Mouse (Mus musculus) heart, adult 18-20 months (tissue): Measurements from ENCODE around the gene Gls. TPM values are rescaled to one million over a fixed set of nuclear protein-coding genes. Genes with fewer than 3 reads are reported as not detected.

ENCODE experiments used
- DNase-seq, 2 experiments: peaks; one replicate each; pipeline ENCODE4 v3.0.0; 2021 to 2022; ENCODE audit warnings: mixed read lengths in 1 of 2
- total RNA-seq, 2 experiments: library from RNA; stranded (reverse); gene quantifications; 2 replicates each; pipeline ENCODE4 v1.2.3; 2021

The Gls gene
- total RNA-seq, 2 experiments from 2014 or later, result 86.2 to 98.2 TPM

DNA sequence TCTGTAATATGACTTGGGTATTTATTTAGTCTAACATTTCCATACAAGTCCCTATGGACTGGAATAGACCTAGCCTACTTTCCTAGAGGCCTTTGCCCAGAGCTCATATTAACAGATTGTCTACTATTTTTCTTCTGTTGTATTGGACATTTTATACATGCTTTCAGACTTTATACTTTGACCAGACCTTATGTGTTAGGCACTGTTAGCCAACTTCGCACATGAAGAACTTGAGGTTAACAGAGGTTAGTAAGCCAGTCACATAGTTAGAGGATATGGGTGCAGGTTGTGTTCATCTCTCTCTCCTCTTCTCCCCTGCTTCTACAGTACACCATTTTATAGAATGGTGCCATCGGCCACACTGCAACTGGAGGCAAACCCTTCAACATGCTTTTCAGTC is 75.0 kb downstream of the Gls start:
- DNase-seq, result no peak

DNA sequence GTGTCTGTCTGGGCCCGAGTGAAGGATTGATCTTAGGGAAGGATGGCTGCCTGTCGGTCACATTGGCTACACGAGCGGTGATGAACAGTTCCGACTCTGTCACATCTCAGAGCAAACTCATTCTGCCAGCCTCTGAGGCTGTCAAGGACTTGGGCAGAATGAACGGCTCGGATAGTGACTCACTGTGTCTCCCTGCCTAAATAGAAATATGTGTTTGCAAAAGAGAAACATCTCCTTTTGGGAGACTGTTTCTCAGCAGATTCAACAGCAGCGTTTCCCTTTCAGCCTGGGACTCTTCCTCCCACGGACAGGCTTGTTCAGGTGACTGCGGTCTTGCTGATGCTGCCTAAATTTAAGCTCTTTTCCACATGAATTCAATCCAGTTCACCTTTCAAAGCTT is 76.7 kb downstream of the Gls start:
- no peak for DNase-seq

DNA sequence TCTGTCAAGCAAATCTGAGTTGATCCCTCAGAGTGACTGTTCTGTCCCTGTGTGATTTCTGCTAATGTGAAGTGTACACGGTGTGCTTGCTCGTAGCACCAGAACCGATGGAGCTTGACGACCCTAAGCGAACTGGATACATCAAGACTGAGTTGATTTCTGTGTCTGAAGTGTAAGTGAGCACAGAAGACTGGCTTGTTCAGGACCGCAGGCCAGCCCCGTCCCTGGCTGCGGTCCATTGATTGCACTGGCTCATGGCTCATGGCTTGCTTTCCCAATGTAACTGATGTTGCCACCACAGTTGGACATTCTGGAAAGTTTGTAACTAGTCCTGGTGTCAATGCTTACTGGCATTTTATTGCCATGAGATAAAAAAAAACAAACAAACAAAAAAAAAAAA is 78.1 kb downstream of the Gls start:
- DNase-seq, result no peak

DNA sequence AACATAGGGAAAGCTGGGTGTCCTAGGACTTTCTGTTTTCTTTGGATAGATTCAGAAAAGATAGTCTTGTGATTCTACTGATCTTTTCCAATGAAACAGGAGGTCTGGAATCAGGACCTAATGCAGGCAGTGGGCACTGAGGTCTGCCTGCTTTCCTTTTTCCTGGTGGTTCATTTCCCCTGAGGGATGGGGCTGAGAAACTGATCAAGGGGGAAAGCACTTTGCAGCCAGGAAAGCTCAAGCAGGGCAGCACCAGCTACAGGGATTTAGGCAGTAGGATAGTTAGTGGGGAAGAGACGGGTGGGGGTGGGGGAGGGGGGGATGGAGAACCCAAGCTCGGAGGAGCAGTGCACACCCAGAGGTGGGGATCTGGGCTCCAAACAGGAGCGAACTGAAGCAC is 80.1 kb downstream of the Gls start:
- no peak for DNase-seq

DNA sequence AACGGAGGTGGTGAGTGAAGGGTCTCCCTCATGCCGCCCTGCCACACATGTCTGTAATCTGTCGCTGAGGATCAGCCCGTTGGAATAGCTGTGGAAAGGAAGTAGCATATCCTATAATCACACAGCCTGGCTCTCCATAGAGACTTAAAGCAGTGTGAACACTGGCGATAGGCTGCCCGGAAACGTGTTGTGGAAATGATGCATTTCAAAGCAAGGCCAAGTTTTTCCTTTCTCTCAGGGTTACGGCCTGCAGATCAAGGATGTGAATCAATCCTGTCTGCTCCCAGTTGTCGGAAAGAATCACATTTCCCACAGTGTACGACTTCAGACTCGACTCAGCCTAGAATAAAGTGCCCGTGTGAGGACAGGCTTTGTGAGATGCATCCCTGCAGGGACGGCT is 80.7 kb downstream of the Gls start:
- DNase-seq, result peak in 1 of 2 experiments; percentile 57

DNA sequence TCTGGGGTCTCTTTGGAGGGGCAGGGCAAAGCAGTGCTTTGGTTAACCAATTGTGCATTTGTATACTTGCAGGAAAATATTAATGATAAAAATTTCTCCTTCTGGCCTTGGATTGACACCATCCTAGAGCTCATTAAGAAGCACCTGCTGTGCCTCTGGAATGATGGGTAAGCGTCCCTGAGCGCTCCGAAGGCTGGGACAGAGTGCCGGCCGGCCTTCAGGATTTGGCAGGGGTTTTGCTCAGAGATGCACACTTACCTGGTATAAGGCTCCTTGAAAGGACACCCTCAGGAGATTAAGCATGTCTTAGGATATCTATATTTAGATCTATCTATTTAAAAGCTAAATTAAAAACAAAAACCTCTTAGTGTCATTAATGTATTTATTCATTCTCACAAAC is 81.9 kb downstream of the Gls start:
- no peak for DNase-seq

DNA sequence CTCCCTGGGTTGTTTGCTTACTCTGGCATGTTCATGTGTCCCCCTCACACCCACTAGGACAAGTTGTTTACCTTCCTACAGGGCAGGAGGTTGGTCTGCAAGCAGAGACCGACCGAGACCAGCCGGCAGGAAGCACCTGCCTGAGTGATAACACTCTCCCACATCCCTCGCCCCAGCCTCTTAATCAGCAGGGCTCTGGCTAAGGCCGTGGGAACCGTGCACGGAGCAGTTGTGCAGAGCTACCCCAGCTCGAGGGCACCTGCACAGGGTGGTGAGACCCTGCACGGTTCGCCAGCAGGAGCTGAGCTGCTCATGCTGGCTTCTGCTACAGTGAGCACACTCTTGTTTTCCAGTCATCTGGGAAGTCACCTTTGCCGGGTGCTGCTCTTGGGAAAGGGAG is 82.4 kb downstream of the Gls start:
- DNase-seq, result peak in 1 of 2 experiments; percentile 64

DNA sequence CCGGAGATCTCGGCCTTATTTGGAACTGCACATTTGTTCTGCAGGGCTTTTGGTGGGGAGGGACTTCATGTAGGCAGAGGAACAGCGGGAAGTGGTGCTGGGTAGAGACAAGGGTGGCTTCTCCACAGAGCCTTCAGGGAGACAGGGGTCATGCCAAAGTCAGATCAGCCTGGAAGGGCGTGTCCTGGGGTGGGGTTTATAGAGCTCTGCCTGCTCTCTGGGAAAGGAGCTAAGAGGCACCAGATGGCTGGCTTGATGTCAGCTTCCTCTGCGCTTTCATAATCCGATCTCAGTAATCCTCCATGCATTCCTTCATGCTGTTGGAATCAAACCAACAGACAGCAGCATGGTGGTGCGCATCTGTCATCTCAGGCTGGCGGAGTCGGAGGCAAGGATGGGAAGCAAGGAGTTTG is 83.1 kb downstream of the Gls start:
- peak; percentile 65 to 82 for DNase-seq

DNA sequence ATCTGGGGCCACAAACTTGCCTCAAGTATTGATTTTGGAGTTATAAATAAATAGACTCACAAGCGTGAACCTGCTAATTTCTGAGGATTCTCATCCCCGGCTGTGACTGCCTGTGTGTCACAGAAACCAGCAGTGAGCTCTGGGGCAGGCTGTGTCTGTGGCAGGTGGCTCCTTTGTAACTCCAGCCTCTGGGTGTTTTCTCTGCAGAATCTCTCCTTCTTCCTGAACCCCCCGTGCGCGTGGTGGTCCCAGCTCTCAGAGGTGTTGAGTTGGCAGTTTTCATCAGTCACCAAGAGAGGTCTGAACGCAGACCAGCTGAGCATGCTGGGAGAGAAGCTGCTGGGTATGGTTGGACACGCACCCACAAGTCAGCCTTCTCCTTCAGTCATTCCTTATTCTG is 84.3 kb downstream of the Gls start:
- DNase-seq, result no peak

DNA sequence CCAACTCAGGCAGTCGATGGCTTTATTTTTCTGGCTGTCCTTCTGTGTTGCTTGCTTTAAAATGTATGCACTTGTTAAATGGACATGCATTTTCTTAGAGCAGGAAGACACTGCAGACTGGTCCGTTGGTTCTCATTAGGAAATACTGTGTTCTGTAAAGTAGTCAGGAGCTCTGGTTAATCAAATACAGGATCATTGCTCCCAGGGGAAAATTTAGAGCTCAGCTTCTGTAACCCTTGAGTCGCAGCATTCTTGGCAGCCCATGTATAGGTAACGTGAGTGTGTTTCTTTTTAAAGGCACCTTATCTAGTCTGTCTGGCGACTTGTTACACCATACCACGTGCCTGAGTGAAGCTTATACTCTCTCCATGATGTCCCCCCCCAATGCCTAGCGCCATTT is 84.9 kb downstream of the Gls start:
- no peak for DNase-seq

DNA sequence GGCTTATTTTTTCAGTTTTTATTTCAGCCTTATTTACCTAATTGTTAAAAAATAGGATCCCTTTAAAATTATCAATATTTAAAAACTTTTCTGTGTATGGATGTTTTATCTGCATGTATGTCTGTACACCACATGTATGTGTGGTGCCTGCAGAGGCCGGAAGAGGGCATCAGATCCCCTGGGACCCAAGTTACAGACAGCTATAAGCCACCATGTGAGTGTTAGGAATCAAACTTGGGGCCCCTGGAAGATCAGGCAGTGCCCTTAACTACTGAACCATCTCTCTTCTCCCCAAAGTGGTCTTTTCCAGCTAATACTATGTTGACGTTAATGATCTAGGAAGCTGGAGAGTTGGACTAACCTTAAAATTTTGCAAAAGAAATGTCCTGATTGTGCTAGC is 85.6 kb downstream of the Gls start:
- DNase-seq, result no peak

DNA sequence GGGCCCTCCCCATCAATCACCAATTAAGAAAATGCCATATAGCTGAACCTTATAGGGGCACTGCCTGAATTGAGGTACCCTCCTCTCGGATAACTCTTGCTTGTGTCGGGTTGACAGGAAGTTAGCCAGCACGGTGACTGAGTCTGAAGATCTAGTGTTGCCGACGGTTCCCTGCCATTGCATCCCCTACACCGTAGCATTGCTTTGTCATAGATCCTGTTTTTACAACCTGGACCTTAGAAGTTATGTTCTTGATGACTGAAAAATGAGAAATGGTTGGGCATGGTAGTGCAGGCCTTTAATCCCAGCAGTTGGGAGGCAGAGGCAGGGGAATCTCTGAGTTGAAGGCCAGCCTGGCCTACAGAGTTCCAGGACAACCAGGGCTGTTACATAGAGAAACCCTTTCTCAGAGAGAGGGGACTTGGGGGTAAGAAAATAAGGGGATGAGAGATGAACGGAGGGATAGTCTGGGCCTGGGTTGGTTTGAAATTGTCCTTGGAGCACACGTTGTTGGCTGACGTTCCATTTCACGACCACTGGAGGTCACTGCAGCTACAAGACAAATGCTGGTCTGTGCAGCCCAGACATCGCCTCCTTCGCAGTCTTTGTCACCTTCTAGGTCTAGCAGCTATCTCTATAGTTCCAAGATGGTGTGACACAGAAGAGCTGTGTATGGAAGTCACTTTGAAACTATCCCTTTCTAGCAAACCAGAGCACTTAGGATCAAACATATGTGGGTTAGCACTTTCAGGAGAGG is 86.6 kb downstream of the Gls start:
- peak; percentile 60 to 72 for DNase-seq

DNA sequence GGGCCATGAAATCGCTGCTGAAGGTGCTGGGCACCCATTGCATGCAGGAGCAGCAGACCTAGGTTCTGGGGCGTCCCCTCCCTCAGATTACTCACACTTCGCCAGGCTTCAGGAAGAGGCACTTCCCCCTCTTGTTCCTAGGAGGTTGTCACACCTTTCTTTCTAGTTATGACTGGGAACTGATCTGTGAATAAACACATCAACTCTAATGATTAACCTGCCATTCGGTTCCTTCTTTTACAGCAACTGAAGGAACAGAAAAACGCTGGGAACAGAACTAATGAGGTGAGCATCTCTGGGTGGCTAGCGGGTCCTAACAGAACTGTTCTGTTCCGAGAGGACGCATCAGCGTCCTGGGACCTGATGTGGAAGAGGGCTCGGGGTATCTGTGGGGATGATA is 88.1 kb downstream of the Gls start:
- DNase-seq, result no peak

DNA sequence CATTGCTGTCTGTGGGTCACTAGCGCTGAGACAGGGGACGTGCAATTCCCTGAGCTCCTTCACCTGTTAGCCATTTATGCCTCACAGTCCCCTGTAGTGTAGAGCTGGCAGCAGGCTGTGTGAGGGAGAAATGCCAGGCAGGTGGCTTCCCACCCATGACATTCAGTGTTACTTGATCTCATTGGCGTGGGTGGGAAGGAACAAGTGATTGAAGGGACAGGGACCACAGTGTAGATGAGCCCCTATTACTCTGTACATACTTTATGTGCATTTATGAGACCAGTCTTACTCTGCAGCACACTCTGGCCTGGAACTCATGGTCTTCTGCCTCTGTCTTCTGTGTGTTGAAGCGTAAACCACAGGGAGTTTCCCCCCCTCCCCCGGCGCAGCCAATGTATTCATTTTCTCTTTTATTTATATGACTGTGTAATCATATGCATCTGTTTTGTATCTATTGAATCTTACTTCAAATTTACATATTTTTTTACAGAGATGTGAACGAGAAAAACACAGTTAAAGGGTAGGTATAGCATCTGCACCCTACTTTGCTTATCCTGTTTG is 89.4 kb downstream of the Gls start:
- DNase-seq, result no peak

DNA sequence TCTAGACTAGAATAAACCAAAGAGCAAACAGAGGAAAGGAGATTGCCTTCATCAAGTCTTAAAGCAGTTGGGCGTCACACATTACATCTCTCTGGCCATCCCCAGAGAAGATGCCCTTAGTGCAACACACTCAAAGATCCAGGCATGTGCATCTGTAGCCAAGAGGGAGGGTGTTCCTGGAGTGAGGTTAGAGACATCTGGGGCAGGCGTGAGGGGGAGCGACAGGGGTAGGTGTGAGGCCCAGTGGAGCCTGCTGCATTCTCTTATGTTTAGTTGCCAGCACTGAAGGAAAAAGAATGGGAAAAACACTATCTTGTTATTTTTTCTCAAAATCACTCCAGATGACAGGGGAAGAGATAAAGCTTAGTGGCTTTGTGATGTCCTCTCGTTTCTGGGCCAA is 89.8 kb downstream of the Gls start:
- DNase-seq, result no peak

DNA sequence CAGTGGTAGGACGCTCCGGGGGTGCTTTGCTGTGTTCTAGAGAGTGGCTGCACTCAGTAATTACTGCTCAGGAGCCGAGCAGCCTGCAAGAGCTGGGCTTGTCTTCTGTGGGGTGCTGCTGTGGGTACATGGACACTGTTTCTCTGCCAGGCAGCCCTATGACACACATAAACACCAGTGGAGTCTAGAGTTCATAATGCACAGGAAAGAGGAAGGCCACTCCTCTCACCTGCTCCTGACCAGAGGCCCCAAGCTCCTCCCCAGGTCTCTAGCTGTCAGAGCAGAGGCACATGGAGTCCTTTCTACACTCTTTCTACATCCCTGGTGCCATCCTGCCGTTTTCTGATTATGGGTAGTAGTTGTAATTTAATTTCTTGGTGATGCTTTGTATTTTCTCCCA is 90.9 kb downstream of the Gls start:
- DNase-seq, result no peak

DNA sequence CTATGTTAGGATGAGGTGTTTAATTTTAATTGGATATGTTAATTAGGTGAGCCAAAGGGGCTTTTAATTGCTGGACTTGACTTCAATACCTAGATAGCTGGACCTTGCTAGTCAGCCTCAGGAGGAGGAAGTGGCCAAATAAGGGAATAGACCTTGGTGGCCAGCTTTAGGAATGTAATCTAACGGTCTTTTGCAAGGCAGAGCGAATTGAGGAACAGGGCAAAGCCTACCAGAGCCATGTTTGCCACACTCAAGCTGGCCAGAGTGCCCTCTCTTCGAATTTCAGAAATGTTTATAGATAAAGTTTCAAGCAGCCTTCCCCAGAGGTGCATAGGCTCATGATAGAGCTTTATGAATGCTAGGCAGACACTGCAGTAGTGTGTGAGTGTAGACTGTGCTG is 91.5 kb downstream of the Gls start:
- DNase-seq, result no peak

DNA sequence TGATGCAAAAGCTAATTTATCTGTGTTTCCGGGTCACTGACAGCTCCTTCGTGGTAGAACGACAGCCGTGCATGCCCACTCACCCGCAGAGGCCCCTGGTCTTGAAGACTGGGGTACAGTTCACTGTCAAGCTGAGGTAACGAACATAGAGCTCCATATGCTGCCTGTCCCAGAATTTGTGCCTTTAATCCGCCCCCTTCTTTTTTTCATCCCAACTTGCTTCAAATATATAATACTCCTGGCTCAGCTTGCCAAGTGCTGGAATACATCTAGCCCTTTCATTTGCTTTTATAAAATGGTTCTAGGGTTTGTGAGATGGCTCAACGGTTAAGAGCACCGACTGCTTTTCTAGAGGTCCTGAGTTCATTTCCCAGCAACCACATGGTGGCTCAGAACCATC is 92.5 kb downstream of the Gls start:
- no peak for DNase-seq

DNA sequence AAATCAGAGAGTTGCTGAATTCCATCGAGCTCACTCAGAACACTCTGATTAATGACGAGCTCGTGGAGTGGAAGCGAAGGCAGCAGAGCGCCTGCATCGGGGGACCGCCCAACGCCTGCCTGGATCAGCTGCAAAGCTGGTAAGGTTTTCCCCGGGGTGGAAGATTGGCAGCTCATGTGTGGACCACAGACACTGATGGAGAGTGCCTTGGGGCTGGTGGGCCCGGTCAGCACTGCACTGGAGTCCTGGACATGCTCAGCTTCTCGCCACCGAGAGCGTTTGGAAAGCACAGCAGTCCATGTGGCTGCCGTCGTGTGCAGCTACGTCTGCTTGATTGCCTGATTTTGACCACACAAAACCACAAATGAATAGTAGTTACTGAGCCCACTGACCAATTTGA is 95.7 kb downstream of the Gls start:
- DNase-seq, result no peak

DNA sequence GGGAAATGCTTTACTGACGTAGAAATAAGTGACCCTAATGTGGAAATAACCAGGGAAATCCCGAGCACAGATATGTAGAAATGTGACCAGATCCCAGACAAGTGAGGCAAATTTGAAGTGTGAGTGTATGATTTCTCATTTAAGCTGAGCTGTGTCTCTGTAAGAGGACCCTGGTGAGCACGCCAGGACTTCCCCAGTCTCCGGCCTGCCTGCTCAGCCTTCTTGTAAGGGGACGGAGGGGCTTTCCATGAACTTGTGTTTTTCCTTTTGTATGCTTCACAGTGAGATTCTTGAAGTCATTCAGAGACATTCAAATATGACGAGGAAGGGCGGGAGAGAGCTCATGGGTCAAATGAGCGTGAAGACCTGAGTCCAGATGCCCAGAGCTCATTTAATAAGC is 99.8 kb downstream of the Gls start:
- DNase-seq, result no peak

DNA sequence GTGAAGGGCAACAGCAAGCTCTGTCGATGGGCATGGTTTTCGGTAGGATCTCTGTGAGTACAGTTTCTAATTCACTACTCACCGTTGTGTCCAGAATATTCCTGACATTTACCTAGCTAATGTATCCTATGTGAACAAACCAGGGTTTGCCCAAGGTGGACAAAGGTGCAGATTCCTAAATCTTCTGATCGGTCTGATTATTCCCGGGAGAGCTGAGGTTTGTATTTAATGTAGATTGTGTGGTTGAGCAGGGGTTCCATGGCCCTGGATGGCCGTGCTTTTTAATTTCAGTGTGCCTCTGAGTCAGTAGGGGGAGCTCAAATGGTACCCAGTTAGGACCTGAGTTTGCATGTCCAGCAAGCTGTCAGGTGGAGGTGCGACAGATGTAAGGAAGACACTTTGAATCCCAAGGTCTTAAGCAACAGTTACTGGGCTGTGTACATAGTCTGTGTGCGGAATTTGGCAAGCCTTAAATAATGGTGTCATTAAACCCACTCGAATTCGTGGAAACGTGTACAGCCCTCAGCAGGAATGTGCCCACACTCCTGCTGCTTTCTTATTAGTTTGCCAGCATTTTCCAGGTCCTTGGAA is 101.2 kb downstream of the Gls start:
- no peak for DNase-seq

DNA sequence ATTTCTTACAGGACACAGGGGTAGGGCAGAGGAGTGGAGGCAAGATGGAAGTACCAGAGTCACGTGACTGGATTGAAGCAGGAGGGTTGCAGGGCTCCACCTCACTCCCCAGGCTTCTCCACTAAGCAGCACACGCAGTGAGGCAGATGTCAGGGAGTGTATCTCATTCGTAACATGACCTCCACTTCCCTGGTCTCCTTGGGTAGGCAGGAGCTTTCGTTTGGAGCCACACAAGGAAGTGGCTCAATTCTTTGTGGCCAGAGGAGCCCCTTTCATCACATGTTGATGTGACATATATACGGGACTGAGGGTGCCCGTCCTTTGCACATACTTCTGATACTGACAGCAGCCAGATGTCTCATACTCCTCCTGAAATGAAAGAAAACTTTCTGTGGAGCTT is 103.2 kb downstream of the Gls start:
- no peak for DNase-seq

DNA sequence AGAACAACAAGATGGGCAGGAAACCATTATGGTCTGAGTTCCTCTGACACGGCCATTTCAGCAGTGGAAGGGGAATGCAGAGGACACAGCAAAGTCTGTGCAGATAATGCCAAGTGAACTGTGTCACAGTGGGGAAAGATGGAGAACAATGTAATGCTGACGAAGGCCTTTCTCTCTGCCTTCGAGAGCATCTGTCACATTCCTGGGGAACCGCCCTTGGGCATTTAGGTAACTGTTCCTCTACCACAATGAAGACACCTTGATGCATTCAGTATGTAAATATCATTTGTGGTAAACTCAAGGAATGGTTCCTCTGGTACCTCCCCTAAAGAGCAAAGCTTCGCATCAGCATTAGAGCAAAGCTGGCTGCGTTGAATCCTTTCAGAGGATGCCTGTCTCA is 105.7 kb downstream of the Gls start:
- DNase-seq, result no peak

DNA sequence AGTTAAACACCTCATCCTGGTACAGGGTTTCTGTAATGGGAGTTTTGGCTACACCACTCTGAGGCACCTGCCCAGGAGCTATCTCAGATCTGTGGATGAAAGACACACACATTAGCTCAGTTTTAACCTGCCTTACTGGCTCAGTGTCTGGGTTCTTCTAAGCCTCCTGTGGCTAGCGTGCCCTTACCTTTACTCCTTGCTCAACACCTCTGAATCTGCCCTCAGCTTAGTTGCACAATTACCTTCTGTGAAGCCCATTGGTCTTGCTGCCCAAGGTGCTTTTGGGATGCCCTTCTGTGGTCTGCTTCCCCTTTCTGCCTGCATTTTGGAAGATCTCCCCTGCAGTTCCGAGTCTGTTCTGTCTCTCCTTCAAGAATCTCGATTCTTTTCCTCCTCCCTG is 108.2 kb downstream of the Gls start:
- no peak for DNase-seq
